Mouse (Mus musculus): ENCODE data around the gene Csta1. TPM values are rescaled to one million over a fixed set of nuclear protein-coding genes. Genes with fewer than 3 reads are reported as not detected.
A peak's percentile ranks its signal among the peaks of the same experiment; 100 is the strongest.

Gene Csta1
- polyA plus RNA-seq, 1 experiment from 2014 or later, result 0.08 TPM

GRCm38 (mm10) chr16:36090785-36091509 lies 40.1 kb downstream of the Csta1 start:
- 88% methylated on average over 11 of the region's 11 CpGs for WGBS
- peaks cover 6% of the 10 kb centered on the region; the same call in 1 of the 2 replicates for H3K36me3 ChIP-seq

GRCm38 (mm10) chr16:36089850-36090616 lies 41.0 kb downstream of the Csta1 start:
- 64% methylated on average over 8 of the region's 8 CpGs for WGBS
- H3K9ac ChIP-seq, result no peak overlapping the region
- H3K4me1 ChIP-seq (replicated peaks), result no peaks in the 10 kb centered on the region
- ATAC-seq, result peak; percentile 61
- H3K9me3 ChIP-seq, result no peaks in the 10 kb centered on the region
- no peak overlapping the region for H3K4me2 ChIP-seq (replicated peaks)
- H3K27ac ChIP-seq, result peak overlapping the region; percentile 51; the same call in 1 of the 2 replicates
- H3K4me3 ChIP-seq (replicated peaks), result no peak overlapping the region
- peaks cover 6% of the 10 kb centered on the region; the same call in 1 of the 2 replicates for H3K36me3 ChIP-seq
- H3K27me3 ChIP-seq (replicated peaks), result no peaks in the 10 kb centered on the region

More at GRCm38 (mm10) chr16:36090785-36091509, 40.1 kb downstream of the Csta1 start:
- Histone ChIP-seq H3K4me2 (replicated peaks) (no peak overlapping the region), H3K9ac (no peak overlapping the region), H3K4me1 (replicated peaks) (no peaks in the 10 kb centered on the region), H3K27ac (no peak overlapping the region), H3K27me3 (replicated peaks) (no peaks in the 10 kb centered on the region), H3K4me3 (replicated peaks) (no peak overlapping the region), H3K9me3 (no peaks in the 10 kb centered on the region)
- no peak for ATAC-seq

GRCm38 (mm10) chr16:36089065-36089464 lies 42.0 kb downstream of the Csta1 start:
- H3K27me3 ChIP-seq (replicated peaks), result no peaks in the 10 kb centered on the region
- H3K9ac ChIP-seq, result no peak overlapping the region
- no peak overlapping the region for H3K4me3 ChIP-seq (replicated peaks)
- H3K27ac ChIP-seq, result 0 out of 2 replicates have a peak overlapping the region, but pooled peaks have one; percentile 51
- no peak overlapping the region for H3K4me2 ChIP-seq (replicated peaks)
- peaks cover 6% of the 10 kb centered on the region; the same call in 1 of the 2 replicates for H3K36me3 ChIP-seq
- H3K9me3 ChIP-seq, result no peaks in the 10 kb centered on the region
- no peaks in the 10 kb centered on the region for H3K4me1 ChIP-seq (replicated peaks)
- no peak for ATAC-seq
- 79% methylated on average over 7 of the region's 7 CpGs for WGBS

- Histone ChIP-seq H3K4me1 (replicated peaks) (no peaks in the 10 kb centered on the region), H3K4me3 (replicated peaks) (no peak overlapping the region), H3K9me3 (no peaks in the 10 kb centered on the region), H3K4me2 (replicated peaks) (no peak overlapping the region), H3K27ac (peak overlapping the region; percentile 66), H3K27me3 (replicated peaks) (no peaks in the 10 kb centered on the region), H3K36me3 (peaks cover 6% of the 10 kb centered on the region; the same call in 1 of the 2 replicates), H3K9ac (no peak overlapping the region)
- WGBS, result 41% methylated on average over 4 of the region's 4 CpGs
- ATAC-seq, result peak; percentile 96
Observed at GRCm38 (mm10) chr16:36087846-36088245, 43.2 kb downstream of the Csta1 start.

DNA sequence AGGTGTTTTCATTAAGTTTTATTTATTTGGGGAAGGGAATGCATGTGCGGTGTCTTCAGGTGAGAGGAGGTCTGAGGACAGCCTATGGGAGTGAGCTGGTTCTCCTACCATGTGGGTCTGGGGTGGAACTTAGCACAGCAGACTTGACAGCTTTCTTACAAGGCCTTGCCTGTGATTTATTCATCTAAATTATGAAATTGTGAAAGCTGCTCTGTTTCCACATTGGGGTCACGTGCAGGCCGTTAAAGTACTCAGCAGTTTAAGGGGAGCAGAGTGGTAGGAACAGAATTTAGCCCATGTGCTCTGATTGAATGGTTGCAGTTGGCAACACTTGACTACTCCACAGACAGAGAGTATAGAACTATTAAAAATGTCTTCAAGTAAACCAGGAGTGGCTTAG lies 51.1 kb downstream of the Csta1 start:
- H3K4me1 ChIP-seq (replicated peaks), result no peaks in the 10 kb centered on the region
- no peak overlapping the region for H3K4me2 ChIP-seq (replicated peaks)
- no peak overlapping the region for H3K9ac ChIP-seq
- no peak overlapping the region for H3K27ac ChIP-seq
- WGBS, result 94% methylated on average over 3 of the region's 3 CpGs
- H3K4me3 ChIP-seq (replicated peaks), result no peak overlapping the region
- no peaks in the 10 kb centered on the region for H3K27me3 ChIP-seq (replicated peaks)
- H3K9me3 ChIP-seq, result no peaks in the 10 kb centered on the region
- no peak for ATAC-seq
- H3K36me3 ChIP-seq, result no peaks in the 10 kb centered on the region

- Histone ChIP-seq H3K4me3 (replicated peaks) (no peak overlapping the region), H3K9me3 (no peaks in the 10 kb centered on the region), H3K27ac (no peak overlapping the region), H3K4me1 (replicated peaks) (peaks cover 3% of the 10 kb centered on the region), H3K9ac (no peak overlapping the region), H3K4me2 (replicated peaks) (no peak overlapping the region), H3K36me3 (no peaks in the 10 kb centered on the region), H3K27me3 (replicated peaks) (no peaks in the 10 kb centered on the region)
- no peak for ATAC-seq
- 82% methylated on average over 3 of the region's 3 CpGs for WGBS
Observed at GRCm38 (mm10) chr16:36074772-36075171, 56.3 kb downstream of the Csta1 start.

GRCm38 (mm10) chr16:36072410-36073011 lies 58.5 kb downstream of the Csta1 start:
- H3K27ac ChIP-seq, result peak overlapping the region; percentile 99
- H3K27me3 ChIP-seq (replicated peaks), result no peaks in the 10 kb centered on the region
- H3K9ac ChIP-seq, result peak overlapping the region; percentile 81
- H3K4me3 ChIP-seq (replicated peaks), result peak overlapping the region; percentile 85
- no peak for ATAC-seq
- H3K36me3 ChIP-seq, result no peaks in the 10 kb centered on the region
- H3K4me1 ChIP-seq (replicated peaks), result peaks cover 16% of the 10 kb centered on the region
- H3K4me2 ChIP-seq (replicated peaks), result peak overlapping the region; percentile 59
- 25% methylated on average over 8 of the region's 8 CpGs for WGBS
- H3K9me3 ChIP-seq, result no peaks in the 10 kb centered on the region

DNA sequence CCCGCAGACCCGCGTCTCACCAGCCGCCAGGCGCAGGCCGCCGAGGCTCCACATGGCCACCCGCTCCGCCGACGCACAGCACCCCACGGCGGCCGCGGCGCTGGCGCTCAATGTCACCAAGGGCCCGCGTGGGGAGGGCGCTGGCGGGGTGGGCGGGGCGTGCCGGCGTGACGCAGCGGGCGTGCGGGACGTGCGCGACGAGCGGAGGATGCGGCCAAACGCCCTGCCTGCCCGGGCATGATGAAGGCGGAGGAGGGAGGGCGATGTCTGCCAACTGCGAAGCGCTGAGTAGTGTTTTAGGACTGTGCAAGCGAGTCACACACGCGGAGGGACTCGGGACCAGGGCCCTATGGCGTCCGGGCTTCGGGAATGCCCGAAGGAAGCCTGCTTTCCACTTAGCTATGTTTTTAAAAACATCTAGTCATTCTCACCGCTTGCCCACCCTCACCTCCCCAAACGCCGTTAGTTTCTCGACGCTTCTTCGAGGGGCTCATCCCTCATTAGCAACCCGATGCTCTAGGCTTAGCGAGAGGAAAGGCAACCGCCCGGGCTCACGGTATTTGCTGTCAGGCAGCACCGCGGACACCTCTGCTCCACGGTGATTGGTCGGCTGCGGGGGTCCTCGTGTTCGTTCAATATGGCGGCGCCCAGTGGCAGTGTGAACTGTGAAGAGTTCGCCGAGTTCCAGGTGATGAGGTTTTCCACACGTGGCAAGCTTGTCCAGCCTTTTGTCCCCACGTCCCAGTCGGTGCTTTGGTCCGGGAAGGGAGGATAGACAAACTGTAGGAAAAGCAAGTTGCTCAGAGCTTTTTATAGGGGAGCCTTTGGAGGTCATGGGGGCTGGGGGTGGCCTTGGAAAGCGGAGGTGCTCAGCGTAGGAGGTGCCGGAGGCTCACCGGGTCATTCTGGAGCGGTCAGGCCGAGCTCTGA lies 59.3 kb downstream of the Csta1 start, which contains the start of the genes Fam162a and Ccdc58:
Fam162a (minus strand) TSS at position 145 of the 930 bp plus-strand sequence.
Ccdc58 (plus strand) TSS at position 236 of the 930 bp plus-strand sequence.
- Histone ChIP-seq H3K4me1 (replicated peaks) (peaks cover 16% of the 10 kb centered on the region), H3K9ac (peak within 1 kb of the TSS; percentile 81), H3K9me3 (no peaks in the 10 kb centered on the region), H3K4me3 (replicated peaks) (peak within 1 kb of the TSS; percentile 85), H3K27ac (peak within 1 kb of the TSS; percentile 99), H3K4me2 (replicated peaks) (peak within 1 kb of the TSS; percentile 59), H3K27me3 (replicated peaks) (no peaks in the 10 kb centered on the region), H3K36me3 (no peaks in the 10 kb centered on the region)
- under 1% methylated on average over 77 of the region's 81 CpGs for WGBS
- ATAC-seq, result peak; percentile 96

- no peaks in the 10 kb centered on the region for H3K36me3 ChIP-seq
- H3K9ac ChIP-seq, result peak overlapping the region; percentile 81
- peak overlapping the region; percentile 85 for H3K4me3 ChIP-seq (replicated peaks)
- peaks cover 16% of the 10 kb centered on the region for H3K4me1 ChIP-seq (replicated peaks)
- no peaks in the 10 kb centered on the region for H3K27me3 ChIP-seq (replicated peaks)
- no peaks in the 10 kb centered on the region for H3K9me3 ChIP-seq
- no peak for ATAC-seq
- H3K27ac ChIP-seq, result peak overlapping the region; percentile 99
- 0% methylated on average over 16 of the region's 16 CpGs for WGBS
- peak overlapping the region; percentile 59 for H3K4me2 ChIP-seq (replicated peaks)
Observed at GRCm38 (mm10) chr16:36071071-36071449, 60.0 kb downstream of the Csta1 start.

All from intestine, embryonic 15.5 days (tissue).